Mouse (Mus musculus): ENCODE measurements at regions not wholly inside any gene's neighbourhood (a gene's known extent, or its start where the extent isn't known, plus 50 kb on each side); places are given as distances from the start of the nearest gene placed in this dataset.

- no peak for DNase-seq (ENCODE audit: extremely low spot score in 1 of 2, low spot score in 1 of 2)
Observed at GRCm38 (mm10) chr4:25488479-25489069, 207.0 kb upstream of the Ufl1 start.

GRCm38 (mm10) chr4:25483621-25483933 lies 202.0 kb upstream of the Ufl1 start:
- no peak for DNase-seq (ENCODE audit: extremely low spot score in 1 of 2, low spot score in 1 of 2)

- DNase-seq (ENCODE audit: extremely low spot score in 1 of 2, low spot score in 1 of 2), result no peak
Observed at GRCm38 (mm10) chr4:25482933-25483620, 201.5 kb upstream of the Ufl1 start.

- DNase-seq (ENCODE audit: extremely low spot score in 1 of 2, low spot score in 1 of 2), result no peak
Observed at GRCm38 (mm10) chr4:25473026-25473425, 191.4 kb upstream of the Ufl1 start.

- DNase-seq (ENCODE audit: extremely low spot score in 1 of 2, low spot score in 1 of 2), result no peak
Observed at GRCm38 (mm10) chr4:25466490-25466889, 184.9 kb upstream of the Ufl1 start.

- DNase-seq (ENCODE audit: extremely low spot score in 1 of 2, low spot score in 1 of 2), result no peak
Observed at GRCm38 (mm10) chr4:25464792-25465590, 183.4 kb upstream of the Ufl1 start.

- no peak for DNase-seq (ENCODE audit: extremely low spot score in 1 of 2, low spot score in 1 of 2)
Observed at GRCm38 (mm10) chr4:25464069-25464468, 182.4 kb upstream of the Ufl1 start.

GRCm38 (mm10) chr4:25460127-25460526 lies 178.5 kb upstream of the Ufl1 start:
- no peak for DNase-seq (ENCODE audit: extremely low spot score in 1 of 2, low spot score in 1 of 2)

GRCm38 (mm10) chr4:25454752-25455151 lies 173.1 kb upstream of the Ufl1 start:
- no peak for DNase-seq (ENCODE audit: extremely low spot score in 1 of 2, low spot score in 1 of 2)

- no peak for DNase-seq (ENCODE audit: extremely low spot score in 1 of 2, low spot score in 1 of 2)
Observed at GRCm38 (mm10) chr4:25453127-25453806, 171.6 kb upstream of the Ufl1 start.

GRCm38 (mm10) chr4:25451865-25452264 lies 170.2 kb upstream of the Ufl1 start:
- DNase-seq (ENCODE audit: extremely low spot score in 1 of 2, low spot score in 1 of 2), result no peak

GRCm38 (mm10) chr4:25432203-25432602 lies 150.6 kb upstream of the Ufl1 start:
- DNase-seq (ENCODE audit: extremely low spot score in 1 of 2, low spot score in 1 of 2), result no peak

GRCm38 (mm10) chr4:25416330-25416729 lies 134.7 kb upstream of the Ufl1 start:
- no peak for DNase-seq (ENCODE audit: extremely low spot score in 1 of 2, low spot score in 1 of 2)

- no peak for DNase-seq (ENCODE audit: extremely low spot score in 1 of 2, low spot score in 1 of 2)
Observed at GRCm38 (mm10) chr4:25410440-25410839, 128.8 kb upstream of the Ufl1 start.

GRCm38 (mm10) chr4:25408696-25409448 lies 127.3 kb upstream of the Ufl1 start:
- peak; percentile 4 to 18 for DNase-seq (ENCODE audit: extremely low spot score in 1 of 2, low spot score in 1 of 2)

GRCm38 (mm10) chr4:25407842-25408241 lies 126.2 kb upstream of the Ufl1 start:
- no peak for DNase-seq (ENCODE audit: extremely low spot score in 1 of 2, low spot score in 1 of 2)

- DNase-seq (ENCODE audit: extremely low spot score in 1 of 2, low spot score in 1 of 2), result no peak
Observed at GRCm38 (mm10) chr4:25389542-25389941, 107.9 kb upstream of the Ufl1 start.

GRCm38 (mm10) chr4:25372041-25372440 lies 90.4 kb upstream of the Ufl1 start:
- DNase-seq (ENCODE audit: extremely low spot score in 1 of 2, low spot score in 1 of 2), result no peak

GRCm38 (mm10) chr4:25364402-25364801 lies 82.8 kb upstream of the Ufl1 start:
- no peak for DNase-seq (ENCODE audit: extremely low spot score in 1 of 2, low spot score in 1 of 2)

GRCm38 (mm10) chr4:25337638-25338037 lies 56.0 kb upstream of the Ufl1 start:
- DNase-seq (ENCODE audit: extremely low spot score in 1 of 2, low spot score in 1 of 2), result no peak

Data from layer of hippocampus, postnatal 25 days (tissue).